Mouse (Mus musculus) CH12.LX (cell line): Measurements from ENCODE around the gene Ccdc159. TPM values are rescaled to one million over a fixed set of nuclear protein-coding genes. Genes with fewer than 3 reads are reported as not detected.

Experiments used
- DNase-seq: peaks from one replicate; pipeline ENCODE4 v3.0.0-alpha.2; 2013; ENCODE audit errors: extremely low read depth
- H3K27ac ChIP-seq: 2 replicates; pipeline ENCODE4 v1.5.1; 2012; ENCODE audit warnings: low read depth, mild to moderate bottlenecking, control low read depth, moderate library complexity; ENCODE audit not compliant: insufficient read depth
- H3K27me3 ChIP-seq: replicated peaks from 2 replicates; pipeline ENCODE3; 2012; ENCODE audit warnings: inconsistent platforms
- H3K36me3 ChIP-seq, 2 experiments: replicated peaks in 1 of 2; 2 replicates each; pipeline versions ENCODE3 to v1.6.1; 2012; ENCODE audit warnings: inconsistent platforms in 1 of 2, low read length in 1 of 2, mild to moderate bottlenecking in 1 of 2, mixed read lengths in 1 of 2, moderate library complexity in 1 of 2; ENCODE audit not compliant: control insufficient read depth in 1 of 2, insufficient read depth in 1 of 2
- H3K4me1 ChIP-seq, 2 experiments: 2 replicates each; pipeline ENCODE4 v1.6.1; 2012; ENCODE audit warnings: inconsistent platforms in 1 of 2, moderate library complexity in 1 of 2; ENCODE audit not compliant: insufficient read depth in 2 of 2, control insufficient read depth in 1 of 2
- H3K4me2 ChIP-seq: 2 replicates; pipeline ENCODE4 v1.6.1; 2012; ENCODE audit warnings: low read depth, mild to moderate bottlenecking, control low read depth; ENCODE audit not compliant: poor library complexity, insufficient read depth, severe bottlenecking
- H3K4me3 ChIP-seq, 3 experiments: fragments of 150-350 bp in 1 of 3; sonication (generic) in 1 of 3; replicated peaks in 1 of 3; 2 replicates each; pipeline versions ENCODE3 to v1.5.1; 2011 to 2012; ENCODE audit warnings: low read depth in 2 of 3, low read length in 2 of 3, mild to moderate bottlenecking in 2 of 3, moderate library complexity in 2 of 3, control low read depth in 1 of 3, improper control_type of control experiment in 1 of 3, inconsistent platforms in 1 of 3, mixed read lengths in 1 of 3; ENCODE audit not compliant: poor library complexity in 1 of 3
- H3K79me2 ChIP-seq: replicated peaks from 2 replicates; pipeline ENCODE4 v1.6.1; 2012; ENCODE audit warnings: mild to moderate bottlenecking, moderate library complexity; ENCODE audit not compliant: control insufficient read depth, poor library complexity, insufficient read depth, severe bottlenecking; ENCODE audit errors: extremely low read depth
- H3K9ac ChIP-seq: 2 replicates; pipeline ENCODE4 v1.6.1; 2012; ENCODE audit warnings: low read depth, mild to moderate bottlenecking, control low read depth, moderate library complexity; ENCODE audit not compliant: insufficient read depth
- H3K9me3 ChIP-seq: replicated peaks from 2 replicates; pipeline ENCODE3; 2012; ENCODE audit warnings: low read length, inconsistent platforms, mixed read lengths
- CHD2 ChIP-seq: IDR thresholded peaks from 2 replicates; pipeline ENCODE4 v1.6.1; 2011; ENCODE audit warnings: low read length, improper control_type of control experiment
- EP300 ChIP-seq: IDR thresholded peaks from 2 replicates; pipeline ENCODE4 v1.6.1; 2011; ENCODE audit warnings: low read length, improper control_type of control experiment
- GABPA ChIP-seq: IDR thresholded peaks from 2 replicates; pipeline ENCODE4 v1.6.1; 2012; ENCODE audit warnings: low read depth, low read length, improper control_type of control experiment, inconsistent platforms; ENCODE audit not compliant: insufficient replicate concordance
- HCFC1 ChIP-seq: IDR thresholded peaks from 2 replicates; pipeline ENCODE4 v1.6.1; 2012; ENCODE audit warnings: low read depth, mild to moderate bottlenecking, inconsistent platforms, low read length, improper control_type of control experiment
- dilution Hi-C: fragments of 300-500 bp; cut with MboI; formaldehyde crosslinking; loops from 2 replicates; pipeline ENCODE4 v1.14.3; 2020; ENCODE audit warnings: low sequenced_read_pairs; ENCODE audit not compliant: extremely low pct_unique_long_range_greater_than_20kb, extremely low pct_ligation_motif_present
- in situ Hi-C: fragments of 300-500 bp; cut with MboI; formaldehyde crosslinking; loops from 3 replicates; pipeline ENCODE4 v1.14.3; 2019; ENCODE audit warnings: low sequenced_read_pairs, low pct_ligation_motif_present, low pct_unique_long_range_greater_than_20kb, mixed read lengths
- polyA plus RNA-seq: library from polyadenylated mRNA; unstranded; fragments of >175 nt; gene quantifications from 2 replicates; pipeline ENCODE4 v1.2.1, GENCODE M21; 2012; ENCODE audit warnings: low read depth; ENCODE audit not compliant: insufficient read length
- total RNA-seq, 2 experiments: library from RNA; depleted of rRNA; stranded (reverse); fragments of 300-350 nt in 1 of 2; fragments of >200 nt in 1 of 2; gene quantifications; 2 replicates each; pipeline ENCODE4 v1.2.3; 2012 to 2014

Ccdc159 gene
- total and polyA plus RNA-seq, 3 experiments: not detected

- H3K4me1 ChIP-seq: no peaks in the 10 kb centered on the region
- no peaks in the 10 kb centered on the region for H3K36me3 ChIP-seq
- H3K9me3 ChIP-seq: no peaks in the 10 kb centered on the region
- no peak overlapping the region for H3K4me3 ChIP-seq
- in situ Hi-C loops (no loop called here), dilution Hi-C loops (no loop called here)
- H3K4me2 ChIP-seq: no peak overlapping the region
- H3K27me3 ChIP-seq: peaks cover 79% of the 10 kb centered on the region
- TF ChIP-seq EP300 (no peak), CHD2 (no peak), GABPA (no peak), HCFC1 (no peak)
- no peaks in the 10 kb centered on the region for H3K79me2 ChIP-seq
- H3K27ac ChIP-seq: no peak overlapping the region
- DNase-seq: no peak
- no peak overlapping the region for H3K9ac ChIP-seq
These were observed 56.6 kb downstream of the Ccdc159 start for GRCm38 (mm10) chr9:21983911-21984310.

Other genes starting within 250 kb of the Ccdc159 start
Only the 20 nearest of the 21 such genes appear.
- 24.9 and 28.2 TPM in 2 replicates for gene Ldlr, start 204.0 kb upstream of the Ccdc159 start, total RNA-seq (2012; rRNA removed)
- gene Ldlr, start 204.0 kb upstream of the Ccdc159 start, total RNA-seq (2014; rRNA removed): 18.3 and 24.0 TPM in 2 replicates
- gene Ldlr, start 204.0 kb upstream of the Ccdc159 start, polyA plus RNA-seq: 31.0 and 34.7 TPM in 2 replicates
- gene Spc24, start 167.2 kb upstream of the Ccdc159 start, total RNA-seq (2012; rRNA removed): 83.2 and 91.6 TPM in 2 replicates
- gene Spc24, start 167.2 kb upstream of the Ccdc159 start, total RNA-seq (2014; rRNA removed): 77.6 and 82.7 TPM in 2 replicates
- gene Spc24, start 167.2 kb upstream of the Ccdc159 start, polyA plus RNA-seq: 74.3 and 113 TPM in 2 replicates
- 1.6 and 2.3 TPM in 2 replicates for gene Kank2, start 128.7 kb upstream of the Ccdc159 start, total RNA-seq (2012; rRNA removed)
- 0.09 and 0.14 TPM in 2 replicates for gene Kank2, start 128.7 kb upstream of the Ccdc159 start, total RNA-seq (2014; rRNA removed)
- 0.60 and 0.63 TPM in 2 replicates for gene Kank2, start 128.7 kb upstream of the Ccdc159 start, polyA plus RNA-seq
- not detected in 2 replicates for gene Angptl8, start 92.0 kb upstream of the Ccdc159 start, total RNA-seq (2012; rRNA removed)
- not detected in 2 replicates for gene Angptl8, start 92.0 kb upstream of the Ccdc159 start, total RNA-seq (2014; rRNA removed)
- gene Angptl8, start 92.0 kb upstream of the Ccdc159 start, polyA plus RNA-seq: not detected in 2 replicates
- 3.3 and 3.4 TPM in 2 replicates for gene Dock6, start 74.8 kb upstream of the Ccdc159 start, total RNA-seq (2012; rRNA removed)
- 0.26 and 0.79 TPM in 2 replicates for gene Dock6, start 74.8 kb upstream of the Ccdc159 start, total RNA-seq (2014; rRNA removed)
- gene Dock6, start 74.8 kb upstream of the Ccdc159 start, polyA plus RNA-seq: 3.6 TPM in 2 replicates
- gene Rab3d, start 9.3 kb upstream of the Ccdc159 start, total RNA-seq (2012; rRNA removed): 2.0 and 3.7 TPM in 2 replicates
- gene Rab3d, start 9.3 kb upstream of the Ccdc159 start, total RNA-seq (2014; rRNA removed): 0.77 and 0.90 TPM in 2 replicates
- gene Rab3d, start 9.3 kb upstream of the Ccdc159 start, polyA plus RNA-seq: 0.35 and 0.91 TPM in 2 replicates
- gene Tmem205, start 85 bp downstream of the Ccdc159 start, total RNA-seq (2012; rRNA removed): 2.4 and 2.9 TPM in 2 replicates
- gene Tmem205, start 85 bp downstream of the Ccdc159 start, total RNA-seq (2014; rRNA removed): 2.4 and 2.9 TPM in 2 replicates
- 0.87 and 1.6 TPM in 2 replicates for gene Tmem205, start 85 bp downstream of the Ccdc159 start, polyA plus RNA-seq
- not detected in 2 replicates for gene Plppr2, start 9.6 kb downstream of the Ccdc159 start, total RNA-seq (2012; rRNA removed)
- not detected in 2 replicates for gene Plppr2, start 9.6 kb downstream of the Ccdc159 start, total RNA-seq (2014; rRNA removed)
- gene Plppr2, start 9.6 kb downstream of the Ccdc159 start, polyA plus RNA-seq: not detected in 2 replicates
- gene Swsap1, start 28.3 kb downstream of the Ccdc159 start, total RNA-seq (2012; rRNA removed): 4.0 and 4.4 TPM in 2 replicates
- gene Swsap1, start 28.3 kb downstream of the Ccdc159 start, total RNA-seq (2014; rRNA removed): 4.1 and 4.4 TPM in 2 replicates
- 2.9 and 3.1 TPM in 2 replicates for gene Swsap1, start 28.3 kb downstream of the Ccdc159 start, polyA plus RNA-seq
- 0.80 and 2.0 TPM in 2 replicates for gene Epor, start 36.0 kb downstream of the Ccdc159 start, total RNA-seq (2012; rRNA removed)
- gene Epor, start 36.0 kb downstream of the Ccdc159 start, total RNA-seq (2014; rRNA removed): not detected in 2 replicates
- gene Epor, start 36.0 kb downstream of the Ccdc159 start, polyA plus RNA-seq: 0.18 and 0.20 TPM in 2 replicates
- not detected in 2 replicates for gene Rgl3, start 62.0 kb downstream of the Ccdc159 start, total RNA-seq (2012; rRNA removed)
- not detected in 2 replicates for gene Rgl3, start 62.0 kb downstream of the Ccdc159 start, total RNA-seq (2014; rRNA removed)
- gene Rgl3, start 62.0 kb downstream of the Ccdc159 start, polyA plus RNA-seq: not detected in 2 replicates
- 0.21 and 0.25 TPM in 2 replicates for gene Ccdc151, start 75.2 kb downstream of the Ccdc159 start, total RNA-seq (2012; rRNA removed)
- 0.13 and 0.20 TPM in 2 replicates for gene Ccdc151, start 75.2 kb downstream of the Ccdc159 start, total RNA-seq (2014; rRNA removed)
- gene Ccdc151, start 75.2 kb downstream of the Ccdc159 start, polyA plus RNA-seq: 0.16 and 0.23 TPM in 2 replicates
- 144 and 160 TPM in 2 replicates for gene Prkcsh, start 75.3 kb downstream of the Ccdc159 start, total RNA-seq (2012; rRNA removed)
- 65.5 and 72.1 TPM in 2 replicates for gene Prkcsh, start 75.3 kb downstream of the Ccdc159 start, total RNA-seq (2014; rRNA removed)
- gene Prkcsh, start 75.3 kb downstream of the Ccdc159 start, polyA plus RNA-seq: 143 and 148 TPM in 2 replicates
- gene Elavl3, start 124.6 kb downstream of the Ccdc159 start, total RNA-seq (2012; rRNA removed): 0.04 TPM in 1 of 2 replicates, not detected in the other
- gene Elavl3, start 124.6 kb downstream of the Ccdc159 start, total RNA-seq (2014; rRNA removed): not detected in 2 replicates
- gene Elavl3, start 124.6 kb downstream of the Ccdc159 start, polyA plus RNA-seq: 0.06 and 0.10 TPM in 2 replicates
- gene Gm49318, start 143.8 kb downstream of the Ccdc159 start, total RNA-seq (2012; rRNA removed): not detected in 2 replicates
- not detected in 2 replicates for gene Gm49318, start 143.8 kb downstream of the Ccdc159 start, total RNA-seq (2014; rRNA removed)
- not detected in 2 replicates for gene Gm49318, start 143.8 kb downstream of the Ccdc159 start, polyA plus RNA-seq
- 8.9 and 9.0 TPM in 2 replicates for gene Zfp653, start 143.9 kb downstream of the Ccdc159 start, total RNA-seq (2012; rRNA removed)
- gene Zfp653, start 143.9 kb downstream of the Ccdc159 start, total RNA-seq (2014; rRNA removed): 9.3 and 10.4 TPM in 2 replicates
- 10.1 and 11.4 TPM in 2 replicates for gene Zfp653, start 143.9 kb downstream of the Ccdc159 start, polyA plus RNA-seq
- gene Ecsit, start 158.0 kb downstream of the Ccdc159 start, total RNA-seq (2012; rRNA removed): 57.1 and 59.4 TPM in 2 replicates
- 37.7 and 38.7 TPM in 2 replicates for gene Ecsit, start 158.0 kb downstream of the Ccdc159 start, total RNA-seq (2014; rRNA removed)
- 45.2 and 48.5 TPM in 2 replicates for gene Ecsit, start 158.0 kb downstream of the Ccdc159 start, polyA plus RNA-seq
- not detected in 2 replicates for gene Cnn1, start 171.7 kb downstream of the Ccdc159 start, total RNA-seq (2012; rRNA removed)
- gene Cnn1, start 171.7 kb downstream of the Ccdc159 start, total RNA-seq (2014; rRNA removed): not detected in 2 replicates
- not detected in 2 replicates for gene Cnn1, start 171.7 kb downstream of the Ccdc159 start, polyA plus RNA-seq
- 111 and 148 TPM in 2 replicates for gene Elof1, start 189.7 kb downstream of the Ccdc159 start, total RNA-seq (2012; rRNA removed)
- 120 and 142 TPM in 2 replicates for gene Elof1, start 189.7 kb downstream of the Ccdc159 start, total RNA-seq (2014; rRNA removed)
- gene Elof1, start 189.7 kb downstream of the Ccdc159 start, polyA plus RNA-seq: 96.9 and 107 TPM in 2 replicates
- 0.29 and 0.34 TPM in 2 replicates for gene Acp5, start 208.2 kb downstream of the Ccdc159 start, total RNA-seq (2012; rRNA removed)
- not detected in 2 replicates for gene Acp5, start 208.2 kb downstream of the Ccdc159 start, total RNA-seq (2014; rRNA removed)
- 0.30 TPM in 1 of 2 replicates, not detected in the other for gene Acp5, start 208.2 kb downstream of the Ccdc159 start, polyA plus RNA-seq